Mouse (Mus musculus): ENCODE data around the gene Trim38.

GRCm38 (mm10) chr13:23799405-23799804 lies 29.7 kb downstream of the Trim38 start:
- no peak for TF ChIP-seq E2F4 (IDR thresholded peaks at IDR 0.05; ENCODE audit: insufficient read depth)
- no peak for TF ChIP-seq MYOG (IDR thresholded peaks at IDR 0.05; ENCODE audit: control insufficient read depth in 1 of 3, insufficient read depth in 1 of 3, insufficient read length in 2 of 3, low read depth in 2 of 3)
- TF ChIP-seq POLR2AphosphoS2 (IDR thresholded peaks at IDR 0.05; ENCODE audit: insufficient read length, low read depth) = no peak
- TF ChIP-seq MAX (IDR thresholded peaks at IDR 0.05; ENCODE audit: low read depth) = no peak
- no peak for TF ChIP-seq POLR2A (IDR thresholded peaks at IDR 0.05; ENCODE audit: insufficient read length, low read depth)
- no peak for TF ChIP-seq REST (IDR thresholded peaks at IDR 0.05; ENCODE audit: insufficient read depth, insufficient read length)
- TF ChIP-seq USF1 (IDR thresholded peaks at IDR 0.05; ENCODE audit: low read depth) = no peak

Measured in myocyte (in vitro differentiated cells).